Mouse (Mus musculus): ENCODE measurements around the gene Frmd6. TPM values are rescaled to one million over a fixed set of nuclear protein-coding genes. Genes with fewer than 3 reads are reported as not detected.

Gene Frmd6
- total and polyA plus RNA-seq, 3 experiments, result 2.5 to 4.5 (median 3.5) TPM

DNA sequence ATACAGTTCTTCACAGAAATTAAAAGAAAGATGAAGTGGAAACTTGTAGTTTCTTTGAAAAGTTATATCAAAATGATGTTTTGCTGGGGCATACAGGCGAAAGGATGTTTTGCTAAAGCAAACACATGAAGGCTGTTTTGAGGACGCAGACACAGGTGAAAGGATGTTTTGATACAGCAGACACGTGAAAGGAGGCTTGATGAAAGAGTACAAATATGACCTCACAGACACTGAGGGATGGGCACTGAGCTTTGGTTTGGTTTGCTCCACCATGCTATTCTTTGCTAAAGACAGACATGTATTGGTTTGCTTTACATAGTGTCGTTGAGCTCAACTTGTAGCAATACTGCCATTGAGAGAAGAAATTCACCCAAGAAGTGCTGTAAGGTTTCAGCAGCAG is 104.5 kb downstream of the Frmd6 start:
- H3K27me3 ChIP-seq (replicated peaks), result no peaks in the 10 kb centered on the region
- H3K4me3 ChIP-seq (replicated peaks in 1 of 3; ENCODE audit: low read depth in 2 of 3, low read length in 2 of 3, poor library complexity in 1 of 3), result no peak overlapping the region
- DNase-seq (ENCODE audit: extremely low read depth), result no peak
- no peak for TF ChIP-seq ELF1 (IDR thresholded peaks at IDR 0.05; ENCODE audit: low read depth, low read length)
- TF ChIP-seq CHD2 (IDR thresholded peaks at IDR 0.05; ENCODE audit: low read length), result no peak
- TF ChIP-seq RAD21 (IDR thresholded peaks at IDR 0.05; ENCODE audit: low read depth, low read length), result no peak
- no peak overlapping the region for H3K9ac ChIP-seq (ENCODE audit: insufficient read depth, low read depth)
- dilution Hi-C loops (cut with MboI; ENCODE audit: extremely low pct_ligation_motif_present, extremely low pct_unique_long_range_greater_than_20kb, low sequenced_read_pairs) (no loop called here), in situ Hi-C loops (cut with MboI; ENCODE audit: low pct_ligation_motif_present, low pct_unique_long_range_greater_than_20kb, low sequenced_read_pairs) (no loop called here)
- H3K4me1 ChIP-seq (ENCODE audit: control insufficient read depth in 1 of 2, insufficient read depth in 2 of 2), result no peaks in the 10 kb centered on the region
- H3K9me3 ChIP-seq (replicated peaks; ENCODE audit: low read length), result peaks cover 10% of the 10 kb centered on the region
- no peaks in the 10 kb centered on the region for H3K36me3 ChIP-seq (replicated peaks in 1 of 2; ENCODE audit: control insufficient read depth in 1 of 2, insufficient read depth in 1 of 2, low read length in 1 of 2)
- H3K27ac ChIP-seq (ENCODE audit: insufficient read depth, low read depth), result no peak overlapping the region
- no peaks in the 10 kb centered on the region for H3K79me2 ChIP-seq (replicated peaks; ENCODE audit: control insufficient read depth, extremely low read depth, insufficient read depth, poor library complexity, severe bottlenecking)
- H3K4me2 ChIP-seq (ENCODE audit: insufficient read depth, low read depth, poor library complexity, severe bottlenecking), result no peak overlapping the region

DNA sequence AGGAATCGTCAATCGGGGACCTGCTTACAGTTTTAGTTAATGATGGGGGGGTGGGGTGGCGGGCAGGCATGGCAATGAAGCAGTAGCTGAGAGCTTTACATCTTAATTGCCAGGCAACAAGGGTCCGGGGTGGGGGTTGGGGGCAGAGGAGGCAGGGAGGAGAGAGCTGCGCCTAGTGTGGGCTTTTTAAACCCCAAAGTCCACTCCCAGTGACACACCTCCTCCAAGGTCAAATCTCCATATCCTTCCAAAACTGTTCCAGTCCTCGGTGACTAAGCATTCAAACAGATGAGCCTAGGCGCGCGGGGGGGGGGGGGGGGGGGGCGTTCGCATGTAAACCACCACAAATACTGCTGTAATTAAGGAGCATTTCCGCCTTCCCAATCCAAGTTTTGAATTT is 111.8 kb downstream of the Frmd6 start:
- TF ChIP-seq CHD1 (IDR thresholded peaks at IDR 0.05; ENCODE audit: low read depth, low read length) (no peak), CHD2 (IDR thresholded peaks at IDR 0.05; ENCODE audit: low read length) (no peak), TBP (conservative IDR thresholded peaks at IDR 0.05; ENCODE audit: low read depth, low read length) (no peak), RCOR1 (conservative IDR thresholded peaks at IDR 0.05; ENCODE audit: low read depth, low read length) (no peak), ZMIZ1 (IDR thresholded peaks at IDR 0.05; ENCODE audit: low read depth, low read length) (no peak), NELFE (IDR thresholded peaks at IDR 0.05; ENCODE audit: low read depth, low read length) (no peak), ETS1 (conservative IDR thresholded peaks at IDR 0.05; ENCODE audit: low read depth, low read length) (no peak), JUN (IDR thresholded peaks at IDR 0.05; ENCODE audit: insufficient read depth, low read depth, low read length) (no peak), JUND (conservative IDR thresholded peaks at IDR 0.05; ENCODE audit: low read depth, low read length) (no peak), NRF1 (IDR thresholded peaks at IDR 0.05; ENCODE audit: low read depth, low read length) (no peak), ZKSCAN1 (IDR thresholded peaks at IDR 0.05; ENCODE audit: borderline replicate concordance, low read depth, low read length) (no peak), EP300 (IDR thresholded peaks at IDR 0.05; ENCODE audit: low read length) (no peak), RAD21 (IDR thresholded peaks at IDR 0.05; ENCODE audit: low read depth, low read length) (no peak), MAZ (IDR thresholded peaks at IDR 0.05; ENCODE audit: low read depth, low read length) (no peak), TCF12 (IDR thresholded peaks at IDR 0.05; ENCODE audit: low read depth, low read length) (no peak), PAX5 (IDR thresholded peaks at IDR 0.05; ENCODE audit: low read length) (no peak)
- in situ Hi-C loops (cut with MboI; ENCODE audit: low pct_ligation_motif_present, low pct_unique_long_range_greater_than_20kb, low sequenced_read_pairs) (no loop called here), dilution Hi-C loops (cut with MboI; ENCODE audit: extremely low pct_ligation_motif_present, extremely low pct_unique_long_range_greater_than_20kb, low sequenced_read_pairs) (no loop called here)
- DNase-seq (ENCODE audit: extremely low read depth), result peak; percentile 37
- peaks cover 19% of the 10 kb centered on the region for H3K9me3 ChIP-seq (replicated peaks; ENCODE audit: low read length)
- H3K4me2 ChIP-seq (ENCODE audit: insufficient read depth, low read depth, poor library complexity, severe bottlenecking), result 0 out of 2 replicates have a peak overlapping the region, but pooled peaks have one; percentile 27
- no peak overlapping the region for H3K27ac ChIP-seq (ENCODE audit: insufficient read depth, low read depth)
- peaks cover 3 to 15% of the 10 kb centered on the region in 2 experiments for H3K36me3 ChIP-seq (replicated peaks in 1 of 2; ENCODE audit: control insufficient read depth in 1 of 2, insufficient read depth in 1 of 2, low read length in 1 of 2)
- H3K27me3 ChIP-seq (replicated peaks), result peaks cover 8% of the 10 kb centered on the region
- H3K79me2 ChIP-seq (replicated peaks; ENCODE audit: control insufficient read depth, extremely low read depth, insufficient read depth, poor library complexity, severe bottlenecking), result peaks cover 20% of the 10 kb centered on the region
- H3K4me3 ChIP-seq (replicated peaks in 1 of 3; ENCODE audit: low read depth in 2 of 3, low read length in 2 of 3, poor library complexity in 1 of 3), result peak overlapping the region; percentile 51 to 96 (median 93)
- H3K4me1 ChIP-seq (ENCODE audit: control insufficient read depth in 1 of 2, insufficient read depth in 2 of 2), result peaks cover 4 to 11% of the 10 kb centered on the region in 2 experiments; a peak in 3 of 4 replicates
- H3K9ac ChIP-seq (ENCODE audit: insufficient read depth, low read depth), result peak overlapping the region; percentile 71
